In the genomic region with DNA sequence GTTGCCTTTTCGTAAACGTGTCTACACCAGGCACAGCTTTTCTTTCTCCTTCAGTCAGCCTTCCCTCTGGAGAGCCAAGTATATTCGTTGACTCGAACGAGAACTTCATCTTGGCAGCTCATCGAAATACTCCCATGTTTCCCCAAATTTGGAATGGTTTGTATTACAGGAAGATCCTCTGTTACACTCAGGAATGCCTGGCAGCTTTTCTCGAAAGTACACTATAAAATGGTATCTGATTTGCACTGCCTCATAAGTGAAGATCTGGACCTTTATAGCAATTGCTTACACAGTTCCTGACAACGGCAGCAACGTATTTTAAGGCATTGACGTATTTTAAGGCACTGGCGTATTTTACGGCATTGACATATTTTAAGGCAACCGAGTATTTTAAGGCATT, we compare ENCODE assay signal across 9 mouse cellular contexts.
DNase-seq lines count a peak whose midpoint lies in the region; ATAC-seq and TF ChIP-seq lines count a peak whose summit lies in the region.
"Had no signal": no experiment of that assay in that cellular context is flagged by ENCODE, and none has a peak within 500 bp of the region (broad histone marks: within the 10 kb centered on the region; RNA-seq: fewer than 3 reads in every experiment).

No protein-coding gene starts in this region.

- no peaks in the 10 kb centered on the region for H3K27me3 ChIP-seq in kidney, embryonic 15.5 days
- H3K27me3 ChIP-seq in limb, embryonic 14.5 days (ENCODE audit: control insufficient read depth, insufficient read depth, low read length) = no peaks in the 10 kb centered on the region
- no peaks in the 10 kb centered on the region for H3K27me3 ChIP-seq in hindbrain, embryonic 13.5 days
- H3K27me3 ChIP-seq: forebrain, embryonic 15.5 days had no signal

- no peak for ATAC-seq in kidney, embryonic 15.5 days (replicated peaks; ENCODE audit: low FRiP score)
- ATAC-seq in limb, embryonic 14.5 days (ENCODE audit: low FRiP score, low read depth) = peak; percentile 50; the same call in 1 of the 2 replicates
- no peak for ATAC-seq in hindbrain, embryonic 13.5 days (ENCODE audit: low FRiP score)
- ATAC-seq: forebrain, embryonic 15.5 days had no signal

- H3K27ac ChIP-seq in kidney, embryonic 15.5 days = peak overlapping the region; percentile 46; the same call in 1 of the 2 replicates
- no peak overlapping the region for H3K27ac ChIP-seq in limb, embryonic 14.5 days (replicated peaks; ENCODE audit: low read depth, low read length)
- no peak overlapping the region for H3K27ac ChIP-seq in hindbrain, embryonic 13.5 days
- H3K27ac ChIP-seq: forebrain, embryonic 15.5 days had no signal

- WGBS in kidney, embryonic 15.5 days = 55% methylated on average over 13 of the region's 13 CpGs
- 36% methylated on average over 13 of the region's 13 CpGs for WGBS in limb, embryonic 14.5 days
- WGBS in hindbrain, embryonic 13.5 days = 91% methylated on average over 13 of the region's 13 CpGs

- peak overlapping the region; percentile 5; the same call in 1 of the 2 replicates for H3K4me2 ChIP-seq in kidney, embryonic 15.5 days
- H3K4me2 ChIP-seq in limb, embryonic 14.5 days (replicated peaks; ENCODE audit: low read depth, low read length, severe bottlenecking) = 0 out of 2 replicates have a peak overlapping the region, but pooled peaks have one; percentile 14
- H3K4me2 ChIP-seq in hindbrain, embryonic 13.5 days = no peak overlapping the region
- H3K4me2 ChIP-seq: forebrain, embryonic 15.5 days had no signal

- no peaks in the 10 kb centered on the region for H3K4me1 ChIP-seq in kidney, embryonic 15.5 days
- peaks cover 13% of the 10 kb centered on the region; the same call in 1 of the 2 replicates for H3K4me1 ChIP-seq in limb, embryonic 14.5 days (ENCODE audit: control insufficient read depth, insufficient read depth, low read length)
- H3K4me1 ChIP-seq in hindbrain, embryonic 13.5 days (replicated peaks) = peaks cover 3% of the 10 kb centered on the region; the same call in 1 of the 2 replicates
- H3K4me1 ChIP-seq: forebrain, embryonic 15.5 days had no signal

- no peak overlapping the region for H3K4me3 ChIP-seq in kidney, embryonic 15.5 days (replicated peaks)
- no peak overlapping the region for H3K4me3 ChIP-seq in limb, embryonic 14.5 days (replicated peaks; ENCODE audit: low read length)
- no peak overlapping the region for H3K4me3 ChIP-seq in hindbrain, embryonic 13.5 days
- H3K4me3 ChIP-seq: forebrain, embryonic 15.5 days had no signal

- no peaks in the 10 kb centered on the region for H3K36me3 ChIP-seq in kidney, embryonic 15.5 days
- no peaks in the 10 kb centered on the region for H3K36me3 ChIP-seq in limb, embryonic 14.5 days (ENCODE audit: control insufficient read depth, insufficient read depth, low read length)
- no peaks in the 10 kb centered on the region for H3K36me3 ChIP-seq in hindbrain, embryonic 13.5 days
- H3K36me3 ChIP-seq: forebrain, embryonic 15.5 days had no signal

- no peaks in the 10 kb centered on the region for H3K9me3 ChIP-seq in kidney, embryonic 15.5 days (replicated peaks)
- no peaks in the 10 kb centered on the region for H3K9me3 ChIP-seq in limb, embryonic 14.5 days (ENCODE audit: control insufficient read depth, low read length)
- H3K9me3 ChIP-seq in hindbrain, embryonic 13.5 days = no peaks in the 10 kb centered on the region
- H3K9me3 ChIP-seq: forebrain, embryonic 15.5 days had no signal

- TF ChIP-seq POLR2A in limb, embryonic 14.5 days (IDR thresholded peaks at IDR 0.05; ENCODE audit: borderline replicate concordance, extremely low read depth, insufficient read depth, insufficient read length) = no peak

- DNase-seq in kidney, adult 9 months = no peak
- peak; percentile 7 for DNase-seq in urinary bladder, postnatal 14 days (ENCODE audit: low spot score)
- no peak for DNase-seq in urinary bladder, postnatal 25 days (ENCODE audit: low spot score)
- peak; percentile 63 for DNase-seq in limb, embryonic 14.5 days (ENCODE audit: low spot score)
- no peak for DNase-seq in thymus, postnatal 0 days (ENCODE audit: low spot score)
- DNase-seq: retina, postnatal 1 day had no signal

- no peak overlapping the region for H3K9ac ChIP-seq in kidney, embryonic 15.5 days
- no peak overlapping the region for H3K9ac ChIP-seq in limb, embryonic 14.5 days (ENCODE audit: low read depth, low read length, severe bottlenecking)
- H3K9ac ChIP-seq in hindbrain, embryonic 13.5 days = no peak overlapping the region
- H3K9ac ChIP-seq: forebrain, embryonic 15.5 days had no signal

Comparison
In these comparisons a context has a peak if more than half of its experiments do, and no peak if none do; other contexts are left out.
1. DNase-seq: peak in urinary bladder, postnatal 14 days (single experiment) and limb, embryonic 14.5 days (single experiment); none in kidney, adult 9 months (single experiment), urinary bladder, postnatal 25 days (single experiment) and thymus, postnatal 0 days (single experiment).